Mouse (Mus musculus) forebrain, embryonic 13.5 days (tissue): Measurements from ENCODE around the gene Zfp566. TPM values are rescaled to one million over a fixed set of nuclear protein-coding genes. Genes with fewer than 3 reads are reported as not detected.
"Not testable (repeated sequence)": the region's sequence is repeated elsewhere in the genome, so short reads cannot be mapped to it uniquely, and the experiment has no call there.

Experiments
- ATAC-seq: fragments of 200-750 bp; cut with Nextera tagmentation; 2 replicates; pipeline ENCODE4 v1.8.0; 2017
- H3K27ac ChIP-seq: fragments of 300-500 bp; sonication (generic); 2 replicates; pipeline ENCODE4 v1.5.1; 2015; ENCODE audit warnings: inconsistent platforms, mild to moderate bottlenecking, moderate library complexity
- H3K27me3 ChIP-seq: fragments of 300-500 bp; sonication (generic); 2 replicates; pipeline ENCODE4 v1.6.1; 2015; ENCODE audit warnings: mild to moderate bottlenecking, inconsistent platforms
- H3K36me3 ChIP-seq: fragments of 300-500 bp; sonication (generic); 2 replicates; pipeline ENCODE4 v1.6.1; 2015; ENCODE audit warnings: mild to moderate bottlenecking, inconsistent platforms; ENCODE audit not compliant: poor library complexity, severe bottlenecking
- H3K4me1 ChIP-seq: fragments of 300-500 bp; sonication (generic); 2 replicates; pipeline ENCODE4 v1.6.1; 2015; ENCODE audit warnings: inconsistent platforms
- H3K4me2 ChIP-seq: fragments of 300-500 bp; sonication (generic); 2 replicates; pipeline ENCODE4 v1.6.1; 2015; ENCODE audit warnings: inconsistent platforms, mild to moderate bottlenecking, moderate library complexity
- H3K4me3 ChIP-seq: fragments of 300-500 bp; sonication (generic); 2 replicates; pipeline ENCODE4 v1.5.1; 2015; ENCODE audit warnings: mild to moderate bottlenecking, inconsistent platforms
- H3K9ac ChIP-seq: fragments of 300-500 bp; sonication (generic); 2 replicates; pipeline ENCODE4 v1.6.1; 2015; ENCODE audit warnings: mild to moderate bottlenecking, inconsistent platforms
- H3K9me3 ChIP-seq: fragments of 300-500 bp; sonication (generic); replicated peaks from 2 replicates; pipeline ENCODE4 v1.6.1; 2016; ENCODE audit warnings: inconsistent platforms
- WGBS: fragments of 180-500 bp; shearing (Covaris S2); methylation state at CpG from one replicate; pipeline ENCODE4 v1.1.7; 2015; 5-methylcytosine and 5-hydroxymethylcytosine counted together
- polyA plus RNA-seq: library from polyadenylated mRNA; unstranded; fragments of >200 nt; fragmentation: Nextera tagmentation; extraction: Ambion mirVana; gene quantifications from 2 replicates; pipeline ENCODE4 v1.2.1, GENCODE M21; 2015

Zfp566 gene
- 19.3 and 20.9 TPM in 2 replicates for polyA plus RNA-seq

GRCm38 (mm10) chr7:30090092-30090969 lies at the start of gene Zfp566, which contains the start of gene Gm26920:
TSS of gene Zfp566 (minus strand) at chr7:30090527.
TSS of gene Gm26920 (minus strand) at chr7:30090410.
- Histone ChIP-seq H3K9me3 (no peaks in the 10 kb centered on the region), H3K36me3 (peaks cover 19% of the 10 kb centered on the region), H3K27me3 (no peaks in the 10 kb centered on the region), H3K4me1 (peaks cover 30% of the 10 kb centered on the region), H3K9ac (peak within 1 kb of the TSS; percentile 81), H3K4me3 (peak within 1 kb of the TSS; percentile 68), H3K4me2 (peak within 1 kb of the TSS; percentile 73), H3K27ac (peak within 1 kb of the TSS; percentile 88)
- peak; percentile 92 for ATAC-seq
- under 1% methylated on average over 40 of the region's 40 CpGs for WGBS

GRCm38 (mm10) chr7:30136826-30137225 lies 46.5 kb upstream of the Zfp566 start:
- Histone ChIP-seq H3K27me3 (no peaks in the 10 kb centered on the region), H3K36me3 (peaks cover 91% of the 10 kb centered on the region), H3K4me3 (no peak overlapping the region), H3K27ac (no peak overlapping the region), H3K4me2 (no peak overlapping the region), H3K4me1 (no peaks in the 10 kb centered on the region), H3K9me3 (no peaks in the 10 kb centered on the region), H3K9ac (no peak overlapping the region)
- WGBS: 89% methylated on average over 10 of the region's 10 CpGs
- ATAC-seq: no peak

- Histone ChIP-seq H3K9me3 (no peaks in the 10 kb centered on the region), H3K27me3 (no peaks in the 10 kb centered on the region), H3K4me2 (no peak overlapping the region), H3K36me3 (peaks cover 92% of the 10 kb centered on the region), H3K9ac (no peak overlapping the region), H3K4me3 (no peak overlapping the region), H3K4me1 (no peaks in the 10 kb centered on the region), H3K27ac (no peak overlapping the region)
- ATAC-seq: no peak
- WGBS: 96% methylated on average over 4 of the region's 4 CpGs
Observed at GRCm38 (mm10) chr7:30132396-30132795, 42.1 kb upstream of the Zfp566 start.

GRCm38 (mm10) chr7:30129900-30130299 lies 39.6 kb upstream of the Zfp566 start:
- H3K27ac ChIP-seq: no peak overlapping the region
- peaks cover 91% of the 10 kb centered on the region for H3K36me3 ChIP-seq
- 96% methylated on average over 8 of the region's 8 CpGs for WGBS
- ATAC-seq: no peak
- no peak overlapping the region for H3K9ac ChIP-seq
- H3K4me1 ChIP-seq: no peaks in the 10 kb centered on the region
- H3K4me3 ChIP-seq: no peak overlapping the region
- no peaks in the 10 kb centered on the region for H3K27me3 ChIP-seq
- H3K9me3 ChIP-seq: no peaks in the 10 kb centered on the region
- no peak overlapping the region for H3K4me2 ChIP-seq

DNA sequence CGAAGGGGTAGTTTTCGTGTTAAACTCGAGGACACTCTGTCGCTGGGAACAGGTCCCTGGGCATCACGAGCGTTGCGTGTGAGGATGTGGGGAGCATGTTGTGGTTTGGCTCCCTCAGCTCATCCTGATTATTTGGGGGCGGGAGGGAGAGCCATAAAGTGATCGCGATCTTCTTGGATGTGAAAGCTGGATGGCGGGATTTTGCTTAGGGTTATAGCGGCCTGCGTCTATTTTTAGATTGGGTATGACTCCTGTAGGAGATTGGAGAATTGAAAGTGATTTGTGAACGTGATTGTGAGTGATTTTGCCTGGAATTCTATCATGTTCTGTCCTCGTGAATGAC lies 31.8 kb upstream of the Zfp566 start:
- peak overlapping the region; percentile 70 for H3K27ac ChIP-seq
- peak overlapping the region; percentile 74 for H3K4me2 ChIP-seq
- peaks cover 6% of the 10 kb centered on the region for H3K4me1 ChIP-seq
- peak overlapping the region; percentile 86 for H3K9ac ChIP-seq
- no peak for ATAC-seq
- H3K27me3 ChIP-seq: no peaks in the 10 kb centered on the region
- H3K36me3 ChIP-seq: peaks cover 19% of the 10 kb centered on the region
- H3K9me3 ChIP-seq: no peaks in the 10 kb centered on the region
- 6% methylated on average over 15 of the region's 15 CpGs for WGBS
- H3K4me3 ChIP-seq: peak overlapping the region; percentile 78

- H3K4me1 ChIP-seq: peaks cover 6% of the 10 kb centered on the region
- peak within 1 kb of the TSS; percentile 74 for H3K4me2 ChIP-seq
- peaks cover 13% of the 10 kb centered on the region; the same call in 1 of the 2 replicates for H3K36me3 ChIP-seq
- H3K27ac ChIP-seq: peak within 1 kb of the TSS; percentile 70
- peak within 1 kb of the TSS; percentile 86 for H3K9ac ChIP-seq
- WGBS: under 1% methylated on average over 61 of the region's 61 CpGs
- no peaks in the 10 kb centered on the region for H3K27me3 ChIP-seq
- ATAC-seq: peak; percentile 99
- no peaks in the 10 kb centered on the region for H3K9me3 ChIP-seq
- H3K4me3 ChIP-seq: peak within 1 kb of the TSS; percentile 78
Observed at GRCm38 (mm10) chr7:30121308-30122187, 31.2 kb upstream of the Zfp566 start, which contains the start of gene Zfp382. TSS of gene Zfp382 (plus strand) at chr7:30121942.

DNA sequence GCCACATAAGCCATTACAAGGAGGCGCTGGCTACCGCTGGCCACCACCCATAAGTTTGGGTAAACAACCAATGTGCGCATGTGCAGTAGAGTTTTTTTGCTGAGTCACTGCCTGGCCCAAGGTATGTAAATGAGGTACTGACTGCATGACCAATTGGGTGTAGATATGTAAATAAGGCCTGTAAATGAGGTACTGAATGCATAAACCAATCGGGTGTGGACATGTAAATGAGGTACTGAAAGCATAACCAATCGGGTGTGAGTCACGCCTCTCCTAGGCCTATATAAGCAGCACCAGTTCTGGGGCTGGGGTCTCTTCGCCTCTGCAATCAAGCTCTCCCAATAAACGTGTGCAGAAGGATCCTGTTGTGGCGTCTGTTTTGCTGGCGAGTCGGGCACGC lies 27.6 kb upstream of the Zfp566 start:
- H3K27ac ChIP-seq, H3K9ac ChIP-seq, H3K27me3 ChIP-seq, H3K4me2 ChIP-seq, H3K9me3 ChIP-seq, H3K4me3 ChIP-seq, H3K36me3 ChIP-seq, H3K4me1 ChIP-seq, ATAC-seq: not testable (repeated sequence)
- 94% methylated on average over 12 of the region's 12 CpGs for WGBS

- Histone ChIP-seq H3K27me3 (no peaks in the 10 kb centered on the region), H3K4me3 (no peak overlapping the region), H3K9me3 (no peaks in the 10 kb centered on the region; the same call in 1 of the 2 replicates), H3K27ac (no peak overlapping the region), H3K4me1 (no peaks in the 10 kb centered on the region), H3K9ac (no peak overlapping the region), H3K4me2 (no peak overlapping the region), H3K36me3 (no peaks in the 10 kb centered on the region)
- 95% methylated on average over 5 of the region's 5 CpGs for WGBS
- no peak for ATAC-seq
Observed at GRCm38 (mm10) chr7:30116076-30116475, 25.7 kb upstream of the Zfp566 start.

- no peak overlapping the region for H3K4me2 ChIP-seq
- no peak overlapping the region for H3K27ac ChIP-seq
- no peak overlapping the region for H3K4me3 ChIP-seq
- no peak overlapping the region for H3K9ac ChIP-seq
- ATAC-seq: no peak
- H3K36me3 ChIP-seq: peaks cover 64% of the 10 kb centered on the region
- 92% methylated on average over 13 of the region's 13 CpGs for WGBS
- peaks cover 26% of the 10 kb centered on the region for H3K4me1 ChIP-seq
- no peaks in the 10 kb centered on the region for H3K27me3 ChIP-seq
- H3K9me3 ChIP-seq: peaks cover 14% of the 10 kb centered on the region; the same call in 1 of the 2 replicates
Observed at GRCm38 (mm10) chr7:30099297-30099696, 9.0 kb upstream of the Zfp566 start.

GRCm38 (mm10) chr7:30095551-30096125 lies 5.3 kb upstream of the Zfp566 start:
- under 1% methylated on average over 5 of the region's 5 CpGs for WGBS
- peak overlapping the region; percentile 98; the same call in 1 of the 2 replicates for H3K27ac ChIP-seq

DNA sequence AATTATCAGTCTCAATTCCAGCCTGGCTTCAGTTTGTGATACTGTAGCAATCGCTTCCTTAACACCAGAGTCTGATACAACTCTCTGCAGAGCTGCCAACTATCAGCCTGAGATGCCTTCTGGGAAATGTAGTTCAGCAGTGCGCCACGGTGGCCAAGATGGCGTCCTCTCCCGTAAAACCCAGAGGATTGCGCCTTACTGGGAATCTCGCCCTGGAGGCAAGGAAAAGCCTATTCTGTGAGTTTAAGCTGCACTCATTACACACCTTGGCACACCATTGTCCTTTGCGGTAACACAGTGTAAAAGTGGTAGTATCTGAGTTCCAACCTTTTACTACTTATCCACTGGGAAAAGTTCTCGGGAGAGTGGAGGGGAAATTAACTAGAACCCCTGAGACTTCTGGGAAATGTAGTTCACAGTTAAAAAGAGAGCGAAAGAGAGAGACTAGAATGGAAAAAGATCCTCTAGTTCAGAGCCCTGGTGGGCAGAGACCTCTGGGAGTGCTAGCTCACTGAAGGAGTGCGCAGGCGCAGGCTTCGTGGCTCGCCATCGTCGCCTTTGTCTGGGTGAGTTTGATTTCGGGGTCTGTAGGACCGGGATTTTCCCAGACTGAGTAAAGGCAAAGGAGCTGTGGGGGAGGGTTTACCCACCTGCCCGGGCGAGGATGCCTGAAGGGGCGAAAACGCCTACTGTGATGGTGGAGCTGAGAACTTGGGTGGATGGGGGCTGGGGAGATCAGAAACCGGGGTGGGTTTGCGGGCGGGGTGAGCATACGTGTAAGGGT lies 4.5 kb upstream of the Zfp566 start, which contains the start of gene Zfp260:
Zfp260 (plus strand) TSS at position 132 of the 784 bp plus-strand sequence.
- H3K4me1 ChIP-seq: peaks cover 30% of the 10 kb centered on the region
- peak within 1 kb of the TSS; percentile 98 for H3K27ac ChIP-seq
- ATAC-seq: peak; percentile 83
- peaks cover 24% of the 10 kb centered on the region for H3K36me3 ChIP-seq
- peak within 1 kb of the TSS; percentile 82 for H3K9ac ChIP-seq
- peak within 1 kb of the TSS; percentile 81 for H3K4me2 ChIP-seq
- H3K4me3 ChIP-seq: peak within 1 kb of the TSS; percentile 57
- no peaks in the 10 kb centered on the region for H3K27me3 ChIP-seq
- no peaks in the 10 kb centered on the region for H3K9me3 ChIP-seq
- WGBS: under 1% methylated on average over 26 of the region's 26 CpGs

More at GRCm38 (mm10) chr7:30095551-30096125, 5.3 kb upstream of the Zfp566 start:
- Histone ChIP-seq H3K36me3 (peaks cover 32% of the 10 kb centered on the region), H3K9me3 (no peaks in the 10 kb centered on the region), H3K4me1 (peaks cover 30% of the 10 kb centered on the region), H3K4me2 (peak overlapping the region; percentile 81), H3K27me3 (no peaks in the 10 kb centered on the region), H3K4me3 (peak overlapping the region; percentile 57), H3K9ac (peak overlapping the region; percentile 82)
- no peak for ATAC-seq
